Mouse (Mus musculus) brain, embryonic 14.5 days (tissue): Measurements from ENCODE around the gene Rhog. TPM values are rescaled to one million over a fixed set of nuclear protein-coding genes. Genes with fewer than 3 reads are reported as not detected.
A peak's percentile ranks its signal among the peaks of the same experiment; 100 is the strongest.

Experiments used
- DNase-seq: peaks from one replicate; pipeline ENCODE4 v3.0.0-alpha.2; 2011; ENCODE audit warnings: low read depth
- CTCF ChIP-seq: fragments of 200-500 bp; IDR thresholded peaks from 2 replicates; pipeline ENCODE4 v1.5.1; 2012; ENCODE audit warnings: inconsistent platforms, mild to moderate bottlenecking, moderate library complexity, borderline replicate concordance; ENCODE audit not compliant: insufficient read depth, insufficient read length; ENCODE audit errors: extremely low read depth
- POLR2A ChIP-seq: fragments of 200-500 bp; IDR thresholded peaks from 2 replicates; pipeline ENCODE4 v1.6.1; 2012; ENCODE audit warnings: mild to moderate bottlenecking, inconsistent platforms, borderline replicate concordance; ENCODE audit not compliant: poor library complexity, insufficient read depth, insufficient read length, severe bottlenecking; ENCODE audit errors: extremely low read depth
- polyA plus RNA-seq: library from polyadenylated mRNA; depleted of rRNA; stranded (reverse); fragments of >200 nt; gene quantifications from 2 replicates; pipeline ENCODE4 v1.2.3, GENCODE M21; 2012; rRNA removed

Rhog gene
- polyA plus RNA-seq, 1 experiment, result 18.0 TPM

- peak; percentile 18; the same call in 1 of the 2 replicates for TF ChIP-seq CTCF
- TF ChIP-seq POLR2A, result peak; percentile 93
- DNase-seq, result peak; percentile 100
These were observed 45.8 kb downstream of the Rhog start, which contains the start of the genes Nup98 and Pgap2 for GRCm38 (mm10) chr7:102209756-102210721. Gene Nup98 (minus strand): TSS chr7:102210176. Gene Pgap2 (plus strand): TSS chr7:102210208.

DNA sequence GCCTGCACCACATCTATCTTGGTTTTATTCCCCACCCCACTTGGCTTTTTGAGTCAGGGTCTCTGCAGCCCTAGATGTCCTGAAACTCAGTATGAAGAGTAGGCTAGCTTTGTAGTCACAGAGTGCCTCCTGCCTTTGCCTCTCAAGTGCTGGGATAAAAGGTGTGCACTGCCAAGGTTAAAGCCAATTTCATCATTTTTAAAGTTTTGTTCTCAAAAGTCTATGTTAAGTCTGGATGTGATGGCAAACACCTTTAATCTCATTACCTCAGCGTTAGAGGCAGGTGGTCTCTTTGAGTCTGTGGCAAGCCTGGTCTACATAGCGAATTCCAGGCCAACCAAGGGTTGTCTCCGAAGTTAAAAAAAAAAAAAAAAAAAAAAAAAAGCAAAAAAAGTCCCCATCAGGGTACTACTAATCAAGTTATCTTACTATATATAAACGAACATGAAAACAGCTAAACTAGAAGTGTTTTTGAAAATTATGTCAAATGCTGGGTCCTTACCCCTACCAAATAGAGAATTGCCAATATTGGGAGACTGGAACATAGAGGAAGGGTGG, 47.0 kb downstream of the Rhog start:
- TF ChIP-seq CTCF, result no peak
- TF ChIP-seq POLR2A, result no peak
- DNase-seq, result no peak

DNA sequence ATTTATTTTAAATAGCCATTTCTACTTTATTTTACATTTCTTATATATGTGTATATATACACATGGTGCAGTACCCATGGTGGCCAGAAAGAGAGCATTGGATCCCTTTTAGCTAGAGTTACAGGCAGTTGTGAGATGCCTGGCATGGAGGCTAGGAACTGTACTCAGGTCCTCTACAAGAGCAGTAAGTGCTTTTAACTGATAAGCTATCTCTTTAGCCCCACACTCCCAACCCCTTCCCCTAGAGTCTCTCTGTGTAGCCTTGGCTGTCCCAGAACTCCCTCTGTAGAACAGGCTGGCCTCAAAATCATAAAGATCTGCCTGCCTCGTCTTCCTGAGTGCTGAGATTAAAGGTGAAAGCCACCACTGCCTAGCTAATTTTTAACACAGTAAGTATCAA, 50.2 kb downstream of the Rhog start:
- DNase-seq, result no peak
- TF ChIP-seq POLR2A (no peak), CTCF (no peak)

DNA sequence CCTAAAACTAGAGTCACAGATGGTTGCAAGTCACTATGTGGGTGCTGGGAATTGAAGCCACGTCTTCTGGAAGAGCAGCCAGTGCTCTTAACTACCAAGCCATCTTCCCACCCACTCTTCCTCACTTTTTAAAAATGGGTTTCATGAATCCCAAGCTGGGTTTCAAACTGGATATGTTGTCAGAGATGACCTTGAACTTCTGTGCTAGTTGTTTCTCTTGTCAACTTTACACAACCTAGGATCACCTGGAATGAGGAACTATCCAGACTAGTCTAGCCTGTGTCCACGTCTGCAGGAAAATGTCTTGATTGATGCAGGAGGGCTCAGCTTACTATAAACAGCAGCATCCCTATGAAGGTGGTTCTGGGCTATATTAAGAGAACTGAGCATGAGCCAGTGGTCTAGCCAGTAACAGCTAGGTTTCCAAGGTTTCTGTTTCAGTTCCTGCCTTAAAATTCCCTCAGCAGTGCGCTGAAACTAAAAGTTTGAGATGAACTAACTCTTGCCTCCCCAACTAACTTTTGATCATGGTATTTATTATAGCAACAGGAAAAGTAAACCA, 51.5 kb downstream of the Rhog start:
- no peak for DNase-seq
- TF ChIP-seq POLR2A, result no peak
- TF ChIP-seq CTCF, result no peak

DNA sequence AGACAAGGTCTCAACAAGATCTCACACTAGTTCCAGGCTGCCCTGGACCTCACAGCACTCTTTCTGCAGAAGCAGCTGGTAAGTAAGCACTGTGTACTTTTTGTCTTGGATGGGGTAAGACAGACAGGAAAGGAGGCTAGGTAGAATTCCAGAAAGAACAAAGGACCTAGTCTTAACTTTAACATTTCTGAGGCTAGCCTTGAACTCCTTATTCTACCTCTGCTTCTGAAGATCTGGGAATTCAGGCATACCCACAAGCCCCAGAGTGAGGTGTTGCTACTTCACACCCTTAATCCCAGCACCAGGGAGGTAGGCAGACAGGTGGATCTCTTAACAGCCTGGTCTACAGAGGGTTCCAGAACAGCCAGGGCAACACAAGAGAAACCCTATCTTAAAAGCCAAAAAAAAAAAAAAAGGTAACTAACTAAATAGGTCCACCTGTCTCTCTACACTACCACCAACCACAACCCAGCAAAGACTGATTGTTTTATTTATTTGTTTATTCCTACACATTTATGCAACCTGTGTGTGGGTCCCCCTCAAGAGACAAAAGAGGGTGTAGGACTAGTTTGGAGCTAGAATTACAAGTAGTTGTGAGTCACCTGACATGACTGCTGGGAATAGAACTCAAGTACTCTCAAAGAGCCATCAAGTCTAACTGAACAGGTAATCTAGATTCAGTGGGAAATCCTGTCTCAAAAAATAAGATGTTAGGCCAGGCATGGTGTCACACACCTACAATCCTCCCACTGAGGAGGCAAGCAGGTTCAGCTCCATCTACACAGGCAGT, 54.7 kb downstream of the Rhog start:
- TF ChIP-seq POLR2A (no peak), CTCF (no peak)
- DNase-seq, result no peak

DNA sequence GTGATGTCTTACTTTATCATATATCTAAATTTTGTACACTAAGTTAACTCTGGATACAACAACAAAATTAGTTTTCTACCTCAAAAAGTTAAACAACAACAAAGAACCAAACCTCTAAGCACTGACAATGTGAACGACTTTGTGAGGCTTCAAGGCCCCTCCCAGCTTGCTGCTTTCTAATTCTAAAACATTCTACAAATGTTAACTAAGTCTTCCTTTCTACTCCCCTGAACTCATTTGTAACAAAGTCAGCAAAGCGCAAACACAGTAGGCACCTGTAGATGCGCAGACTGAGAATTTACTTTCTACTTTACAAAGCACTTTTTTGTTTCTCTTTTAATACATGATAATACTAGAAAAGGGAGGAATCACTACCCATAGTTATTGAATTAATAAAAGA, 55.3 kb downstream of the Rhog start:
- TF ChIP-seq POLR2A (no peak), CTCF (no peak)
- no peak for DNase-seq

DNA sequence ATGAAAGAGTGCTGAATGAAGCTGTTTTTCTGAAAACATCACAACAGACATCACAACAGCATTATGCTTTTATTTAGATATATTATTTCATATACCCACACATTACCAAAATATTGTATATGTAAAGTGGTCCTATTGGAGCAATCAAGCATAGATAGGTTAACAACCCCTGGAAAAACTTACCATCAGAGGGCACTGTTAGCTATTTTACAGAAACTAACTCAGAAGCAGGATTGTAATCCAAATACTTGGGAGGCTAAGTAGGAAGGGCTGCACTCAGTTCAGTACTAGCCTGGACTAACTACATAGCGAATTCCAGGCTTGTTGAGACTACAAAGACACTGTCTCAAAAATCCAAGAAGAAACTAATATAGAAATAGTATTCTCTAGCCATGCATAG, 63.5 kb downstream of the Rhog start:
- DNase-seq, result peak; percentile 9
- TF ChIP-seq CTCF (no peak), POLR2A (no peak)

Other genes with a start within 250 kb of the Rhog start
- 18.4 and 19.6 TPM in 2 replicates for gene Il18bp, start 237.4 kb downstream of the Rhog start, polyA plus RNA-seq
- gene Rnf121, start 190.6 kb downstream of the Rhog start, polyA plus RNA-seq, result 65.8 and 95.5 TPM in 2 replicates
- 44.4 and 63.2 TPM in 2 replicates for gene Xndc1, start 190.5 kb downstream of the Rhog start, polyA plus RNA-seq
- gene Xntrpc, start 190.3 kb downstream of the Rhog start, polyA plus RNA-seq, result 5.7 and 7.7 TPM in 2 replicates
- gene Trpc2, start 172.9 kb downstream of the Rhog start, polyA plus RNA-seq, result 3.4 and 5.8 TPM in 2 replicates
- gene Art1, start 154.3 kb downstream of the Rhog start, polyA plus RNA-seq, result 0.34 and 0.39 TPM in 2 replicates
- 0.26 and 0.69 TPM in 2 replicates for gene Art5, start 146.6 kb downstream of the Rhog start, polyA plus RNA-seq
- gene Chrna10, start 139.2 kb downstream of the Rhog start, polyA plus RNA-seq, result 0.04 and 0.05 TPM in 2 replicates
- gene Nup98, start 45.9 kb downstream of the Rhog start, polyA plus RNA-seq, result 18.7 and 26.0 TPM in 2 replicates
- gene Pgap2, start 45.8 kb downstream of the Rhog start, polyA plus RNA-seq, result 59.4 and 67.0 TPM in 2 replicates
- gene Stim1, start 11.8 kb upstream of the Rhog start, polyA plus RNA-seq, result 18.6 and 22.9 TPM in 2 replicates
- 46.1 and 54.4 TPM in 2 replicates for gene Rrm1, start 185.6 kb upstream of the Rhog start, polyA plus RNA-seq
- gene Olfr543, start 225.6 kb upstream of the Rhog start, polyA plus RNA-seq, result not detected in 2 replicates
- gene Olfr544, start 232.3 kb upstream of the Rhog start, polyA plus RNA-seq, result not detected in 2 replicates
- not detected in 2 replicates for gene Olfr545, start 243.5 kb upstream of the Rhog start, polyA plus RNA-seq